Mouse (Mus musculus) urinary bladder, postnatal 25 days (tissue): ENCODE data around the gene Fam19a2.

Source experiments
- DNase-seq: peaks from one replicate; pipeline ENCODE4 v3.0.0; 2022; ENCODE audit warnings: low spot score

Fam19a2 gene

GRCm38 (mm10) chr10:123385641-123386040, 121.8 kb downstream of the Fam19a2 start:
- no peak for DNase-seq

- no peak for DNase-seq
Measured at GRCm38 (mm10) chr10:123395429-123395828, 131.6 kb downstream of the Fam19a2 start.

- DNase-seq = no peak
Measured at GRCm38 (mm10) chr10:123398136-123398535, 134.3 kb downstream of the Fam19a2 start.

GRCm38 (mm10) chr10:123401188-123401587, 137.4 kb downstream of the Fam19a2 start:
- DNase-seq = no peak

- no peak for DNase-seq
Measured at GRCm38 (mm10) chr10:123402460-123402859, 138.7 kb downstream of the Fam19a2 start.

GRCm38 (mm10) chr10:123414953-123415352, 151.2 kb downstream of the Fam19a2 start:
- no peak for DNase-seq

GRCm38 (mm10) chr10:123416024-123416423, 152.2 kb downstream of the Fam19a2 start:
- DNase-seq = no peak

GRCm38 (mm10) chr10:123418616-123419173, 154.9 kb downstream of the Fam19a2 start:
- no peak for DNase-seq

GRCm38 (mm10) chr10:123420249-123420648, 156.5 kb downstream of the Fam19a2 start:
- DNase-seq = no peak

- no peak for DNase-seq
Measured at GRCm38 (mm10) chr10:123424482-123424881, 160.7 kb downstream of the Fam19a2 start.

GRCm38 (mm10) chr10:123426527-123427363, 162.9 kb downstream of the Fam19a2 start:
- no peak for DNase-seq

- no peak for DNase-seq
Measured at GRCm38 (mm10) chr10:123431569-123431968, 167.8 kb downstream of the Fam19a2 start.

- DNase-seq = no peak
Measured at GRCm38 (mm10) chr10:123437576-123437975, 173.8 kb downstream of the Fam19a2 start.

- DNase-seq = no peak
Measured at GRCm38 (mm10) chr10:123456800-123457199, 193.0 kb downstream of the Fam19a2 start.

- no peak for DNase-seq
Measured at GRCm38 (mm10) chr10:123460466-123460865, 196.7 kb downstream of the Fam19a2 start.

- no peak for DNase-seq
Measured at GRCm38 (mm10) chr10:123462305-123462704, 198.5 kb downstream of the Fam19a2 start.

GRCm38 (mm10) chr10:123514749-123515148, 251.0 kb downstream of the Fam19a2 start:
- DNase-seq = no peak

GRCm38 (mm10) chr10:123520613-123521012, 256.8 kb downstream of the Fam19a2 start:
- no peak for DNase-seq

- no peak for DNase-seq
Measured at GRCm38 (mm10) chr10:123521203-123521602, 257.4 kb downstream of the Fam19a2 start.

GRCm38 (mm10) chr10:123525424-123525823, 261.6 kb downstream of the Fam19a2 start:
- DNase-seq = no peak

GRCm38 (mm10) chr10:123526059-123526458, 262.3 kb downstream of the Fam19a2 start:
- no peak for DNase-seq

GRCm38 (mm10) chr10:123536143-123536542, 272.3 kb downstream of the Fam19a2 start:
- DNase-seq = no peak

- DNase-seq = no peak
Measured at GRCm38 (mm10) chr10:123548391-123548790, 284.6 kb downstream of the Fam19a2 start.

GRCm38 (mm10) chr10:123567677-123568076, 303.9 kb downstream of the Fam19a2 start:
- no peak for DNase-seq
